Mouse (Mus musculus) forebrain, embryonic 13.5 days (tissue): ENCODE measurements around the gene Acot4. TPM values are rescaled to one million over a fixed set of nuclear protein-coding genes. Genes with fewer than 3 reads are reported as not detected.
A peak's percentile ranks its signal among the peaks of the same experiment; 100 is the strongest.
"Not testable (repeated sequence)": the region's sequence is repeated elsewhere in the genome, so short reads cannot be mapped to it uniquely, and the experiment has no call there.

Experiments
- ATAC-seq: fragments of 200-750 bp; cut with Nextera tagmentation; 2 replicates; pipeline ENCODE4 v1.8.0; 2017
- H3K27ac ChIP-seq: fragments of 300-500 bp; sonication (generic); 2 replicates; pipeline ENCODE4 v1.5.1; 2015; ENCODE audit warnings: inconsistent platforms, mild to moderate bottlenecking, moderate library complexity
- H3K27me3 ChIP-seq: fragments of 300-500 bp; sonication (generic); 2 replicates; pipeline ENCODE4 v1.6.1; 2015; ENCODE audit warnings: mild to moderate bottlenecking, inconsistent platforms
- H3K36me3 ChIP-seq: fragments of 300-500 bp; sonication (generic); 2 replicates; pipeline ENCODE4 v1.6.1; 2015; ENCODE audit warnings: mild to moderate bottlenecking, inconsistent platforms; ENCODE audit not compliant: poor library complexity, severe bottlenecking
- H3K4me1 ChIP-seq: fragments of 300-500 bp; sonication (generic); 2 replicates; pipeline ENCODE4 v1.6.1; 2015; ENCODE audit warnings: inconsistent platforms
- H3K4me2 ChIP-seq: fragments of 300-500 bp; sonication (generic); 2 replicates; pipeline ENCODE4 v1.6.1; 2015; ENCODE audit warnings: inconsistent platforms, mild to moderate bottlenecking, moderate library complexity
- H3K4me3 ChIP-seq: fragments of 300-500 bp; sonication (generic); 2 replicates; pipeline ENCODE4 v1.5.1; 2015; ENCODE audit warnings: mild to moderate bottlenecking, inconsistent platforms
- H3K9ac ChIP-seq: fragments of 300-500 bp; sonication (generic); 2 replicates; pipeline ENCODE4 v1.6.1; 2015; ENCODE audit warnings: mild to moderate bottlenecking, inconsistent platforms
- H3K9me3 ChIP-seq: fragments of 300-500 bp; sonication (generic); replicated peaks from 2 replicates; pipeline ENCODE4 v1.6.1; 2016; ENCODE audit warnings: inconsistent platforms
- WGBS: fragments of 180-500 bp; shearing (Covaris S2); methylation state at CpG from one replicate; pipeline ENCODE4 v1.1.7; 2015; 5-methylcytosine and 5-hydroxymethylcytosine counted together
- polyA plus RNA-seq: library from polyadenylated mRNA; unstranded; fragments of >200 nt; fragmentation: Nextera tagmentation; extraction: Ambion mirVana; gene quantifications from 2 replicates; pipeline ENCODE4 v1.2.1, GENCODE M21; 2015

The Acot4 gene
- polyA plus RNA-seq, 1 experiment from 2014 or later = 0.09 TPM

DNA sequence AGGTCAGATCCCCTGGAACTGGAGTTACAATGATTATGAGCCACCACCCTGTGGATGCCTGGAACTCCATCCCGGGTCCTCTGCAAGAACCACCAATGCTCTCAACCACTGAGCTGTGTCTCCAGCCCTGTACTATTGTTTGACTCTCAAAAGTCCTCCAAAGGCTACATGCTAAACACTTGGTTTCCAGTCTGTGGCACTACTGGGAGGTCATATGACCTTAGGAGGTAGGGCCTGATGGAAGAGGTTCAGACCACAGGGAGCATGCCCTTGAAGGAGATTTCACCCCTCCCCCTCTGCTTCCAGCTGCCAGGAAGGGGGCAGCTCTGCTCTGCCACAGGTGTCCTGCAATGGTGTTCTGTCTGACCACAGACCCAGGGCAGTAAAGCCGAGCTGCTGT lies 4.9 kb upstream of the Acot4 start:
- not testable (repeated sequence) for H3K9ac ChIP-seq

DNA sequence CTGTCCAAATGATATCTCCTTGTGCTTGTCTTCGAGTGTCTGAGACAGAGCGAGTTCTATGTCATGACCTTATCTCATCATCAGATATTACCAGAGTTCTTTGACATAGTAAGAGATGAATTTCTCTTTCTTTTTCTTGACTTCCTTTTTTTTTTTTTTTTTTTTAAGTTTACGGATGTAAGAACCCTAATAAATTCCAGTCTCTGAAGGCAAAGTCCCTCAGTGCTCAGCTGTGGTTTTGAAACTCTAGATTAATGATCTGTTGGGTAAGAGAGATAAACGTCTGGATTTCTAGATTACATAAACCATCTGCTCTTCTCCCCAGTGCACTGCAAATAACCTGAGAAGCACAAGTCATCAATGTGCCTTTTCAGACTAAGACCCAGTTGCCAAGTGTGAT lies 4.1 kb upstream of the Acot4 start:
- H3K4me2 ChIP-seq = no peak overlapping the region
- H3K4me1 ChIP-seq = no peaks in the 10 kb centered on the region
- H3K36me3 ChIP-seq = no peaks in the 10 kb centered on the region
- no peak overlapping the region for H3K9ac ChIP-seq
- ATAC-seq = no peak
- no peaks in the 10 kb centered on the region for H3K9me3 ChIP-seq
- WGBS = 86% methylated on average over 4 of the region's 4 CpGs
- H3K4me3 ChIP-seq = no peak overlapping the region
- H3K27me3 ChIP-seq = no peaks in the 10 kb centered on the region
- no peak overlapping the region for H3K27ac ChIP-seq

More for the DNA sequence above, 4.9 kb upstream of the Acot4 start:
- H3K9me3 ChIP-seq, ATAC-seq, H3K4me1 ChIP-seq, H3K27me3 ChIP-seq, H3K36me3 ChIP-seq, H3K4me2 ChIP-seq, H3K27ac ChIP-seq, H3K4me3 ChIP-seq: not testable (repeated sequence)
- WGBS = 85% methylated on average over 2 of the region's 2 CpGs

DNA sequence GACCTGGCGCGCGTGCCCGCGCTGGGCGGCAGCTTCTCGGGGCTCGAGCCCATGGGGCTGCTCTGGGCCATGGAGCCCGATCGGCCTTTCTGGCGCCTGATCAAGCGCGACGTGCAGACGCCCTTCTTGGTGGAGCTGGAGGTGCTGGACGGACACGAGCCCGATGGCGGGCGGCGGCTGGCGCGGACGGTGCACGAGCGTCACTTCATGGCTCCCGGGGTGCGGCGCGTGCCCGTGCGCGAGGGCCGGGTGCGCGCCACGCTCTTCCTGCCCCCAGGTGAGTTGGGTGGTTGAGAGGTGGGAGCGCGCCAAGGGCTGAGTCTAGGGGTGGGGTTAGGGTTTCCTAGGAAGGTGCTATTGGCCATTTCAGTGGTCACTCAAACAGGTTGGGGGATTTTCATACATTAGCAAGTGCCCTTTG lies 522 bp downstream of the Acot4 start, which contains the start of gene Gm49366:
Gene Gm49366, plus strand, starts transcription at position 245 of the 421 bp plus-strand sequence.
- not testable (repeated sequence) for H3K27ac ChIP-seq, H3K27me3 ChIP-seq, H3K4me1 ChIP-seq, H3K36me3 ChIP-seq, ATAC-seq
- Histone ChIP-seq H3K9ac (peak within 1 kb of the TSS; percentile 53), H3K9me3 (peaks cover 13% of the 10 kb centered on the region), H3K4me2 (peak within 1 kb of the TSS; percentile 62), H3K4me3 (peak within 1 kb of the TSS; percentile 43)
- 3% methylated on average over 39 of the region's 39 CpGs for WGBS

DNA sequence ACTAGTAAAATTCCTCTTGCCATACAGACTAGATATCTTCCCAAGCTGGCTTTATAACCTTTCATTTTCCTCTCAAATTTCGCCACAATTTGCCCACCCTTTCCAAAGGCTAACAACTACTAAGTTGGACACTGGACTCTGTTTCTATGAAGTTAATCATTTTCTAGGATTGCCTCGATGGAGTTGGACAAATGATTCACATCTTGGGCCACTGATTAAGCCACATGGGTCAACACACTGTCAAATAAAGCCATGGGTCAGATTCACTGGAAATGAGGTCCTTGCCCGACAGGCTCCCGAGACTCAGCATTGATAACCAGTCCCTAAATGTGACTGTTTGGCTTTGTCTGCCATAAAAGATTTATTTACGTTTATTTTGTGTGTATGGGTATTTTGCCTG lies 4.1 kb downstream of the Acot4 start:
- whole genome bisulfite sequencing = 94% methylated on average over 5 of the region's 5 CpGs
- Histone ChIP-seq H3K4me1 (no peaks in the 10 kb centered on the region), H3K36me3 (no peaks in the 10 kb centered on the region), H3K27ac (no peak overlapping the region), H3K27me3 (no peaks in the 10 kb centered on the region), H3K4me3 (no peak overlapping the region), H3K9me3 (peaks cover 13% of the 10 kb centered on the region), H3K9ac (no peak overlapping the region), H3K4me2 (no peak overlapping the region)
- ATAC-seq = no peak

DNA sequence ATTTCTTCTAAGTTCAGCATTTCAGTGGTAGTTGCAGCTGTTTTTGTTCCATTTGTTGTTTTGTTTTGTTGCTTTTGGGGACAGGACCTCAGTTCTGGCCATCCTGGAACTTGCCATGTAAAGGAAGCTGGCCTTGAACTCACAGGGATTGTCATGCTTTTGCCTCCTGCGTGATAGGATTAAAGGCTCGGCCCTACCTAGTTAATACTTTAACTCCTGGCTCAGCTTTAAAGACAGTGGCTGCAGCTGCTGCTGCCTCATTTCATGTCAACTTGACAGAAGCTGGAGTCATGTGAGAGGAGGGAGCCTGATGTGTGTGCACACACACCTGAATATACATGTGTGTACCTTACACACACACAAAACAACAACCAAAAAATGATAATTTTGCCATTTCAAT lies 5.9 kb downstream of the Acot4 start:
- no peak overlapping the region for H3K4me2 ChIP-seq
- H3K27me3 ChIP-seq = no peaks in the 10 kb centered on the region
- no peak overlapping the region for H3K4me3 ChIP-seq
- no peak overlapping the region for H3K9ac ChIP-seq
- H3K9me3 ChIP-seq = peaks cover 24% of the 10 kb centered on the region
- H3K27ac ChIP-seq = no peak overlapping the region
- no peaks in the 10 kb centered on the region for H3K36me3 ChIP-seq
- WGBS = 83% methylated on average over 2 of the region's 2 CpGs
- ATAC-seq = no peak
- H3K4me1 ChIP-seq = no peaks in the 10 kb centered on the region

GRCm38 (mm10) chr12:84046906-84047305 lies 8.7 kb downstream of the Acot4 start:
- Histone ChIP-seq H3K9me3 (peaks cover 11% of the 10 kb centered on the region; the same call in 1 of the 2 replicates), H3K27ac (no peak overlapping the region), H3K27me3 (no peaks in the 10 kb centered on the region), H3K4me1 (no peaks in the 10 kb centered on the region), H3K36me3 (no peaks in the 10 kb centered on the region), H3K4me3 (no peak overlapping the region), H3K4me2 (no peak overlapping the region), H3K9ac (no peak overlapping the region)
- 96% methylated on average over 1 of the region's 1 CpGs for WGBS
- no peak for ATAC-seq

DNA sequence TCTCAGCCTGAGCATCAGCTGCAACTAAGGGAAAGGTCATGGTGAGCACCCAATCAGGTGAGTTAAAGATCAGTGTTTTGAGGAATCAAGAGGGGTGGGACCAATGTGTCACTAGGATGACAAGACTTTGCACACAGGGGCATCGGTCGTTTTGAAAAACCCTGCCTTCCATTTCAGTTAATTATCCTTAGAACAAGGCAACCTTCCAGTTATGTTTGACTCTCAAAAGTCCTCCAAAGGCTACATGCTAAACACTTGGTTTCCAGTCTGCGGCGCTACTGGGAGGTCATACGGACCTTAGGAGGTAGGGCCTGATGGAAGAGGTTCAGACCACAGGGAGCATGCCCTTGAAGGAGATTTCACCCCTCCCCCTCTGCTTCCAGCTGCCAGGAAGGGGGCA lies 12.6 kb downstream of the Acot4 start:
- H3K4me2 ChIP-seq, H3K36me3 ChIP-seq, H3K4me1 ChIP-seq, H3K4me3 ChIP-seq, H3K9ac ChIP-seq, ATAC-seq, H3K27ac ChIP-seq: not testable (repeated sequence)
- H3K9me3 ChIP-seq = peaks cover 11% of the 10 kb centered on the region; the same call in 1 of the 2 replicates
- 90% methylated on average over 5 of the region's 5 CpGs for WGBS
- peaks cover 27% of the 10 kb centered on the region for H3K27me3 ChIP-seq

DNA sequence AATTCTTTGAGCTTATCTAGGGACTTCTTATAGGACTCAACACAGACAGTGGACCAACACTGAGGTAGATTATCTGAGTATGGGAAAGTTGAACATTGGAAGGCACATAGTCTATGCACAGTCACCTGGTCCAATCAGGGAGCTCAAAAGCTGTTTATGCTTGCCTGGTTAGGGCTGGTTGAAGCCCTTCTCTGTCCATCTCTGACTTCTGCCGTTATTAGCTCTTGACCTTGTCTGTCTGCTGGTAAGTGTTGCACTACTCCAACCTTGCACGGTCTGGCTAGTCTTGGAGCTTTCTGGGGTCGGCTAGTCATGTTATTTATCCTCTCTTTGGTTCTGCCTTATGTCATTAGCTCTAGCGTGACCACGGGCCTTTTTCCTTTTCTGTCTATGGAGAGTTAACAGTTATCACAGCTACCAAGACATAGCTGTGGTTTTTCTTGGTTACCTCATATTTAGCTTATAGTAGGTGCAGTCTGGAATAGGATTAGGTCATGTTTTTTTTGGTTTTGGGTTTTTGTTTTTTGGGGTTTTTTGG lies 13.8 kb downstream of the Acot4 start, which contains the start of gene Acot3:
Gene Acot3, plus strand, starts transcription at position 208 of the 538 bp plus-strand sequence.
- no peaks in the 10 kb centered on the region for H3K36me3 ChIP-seq
- 92% methylated on average over 5 of the region's 5 CpGs for WGBS
- 0 out of 2 replicates have a peak within 1 kb of the TSS, but pooled peaks have one; percentile 77 for H3K4me2 ChIP-seq

GRCm38 (mm10) chr12:84052609-84053008 lies 14.4 kb downstream of the Acot4 start:
- no peak overlapping the region for H3K4me3 ChIP-seq
- no peaks in the 10 kb centered on the region for H3K36me3 ChIP-seq
- H3K9ac ChIP-seq = no peak overlapping the region
- H3K4me1 ChIP-seq = peaks cover 6% of the 10 kb centered on the region
- no peak for ATAC-seq
- H3K27ac ChIP-seq = no peak overlapping the region
- peaks cover 27% of the 10 kb centered on the region for H3K27me3 ChIP-seq
- peaks cover 8% of the 10 kb centered on the region; the same call in 1 of the 2 replicates for H3K9me3 ChIP-seq
- 85% methylated on average over 7 of the region's 7 CpGs for WGBS
- H3K4me2 ChIP-seq = no peak overlapping the region

More for the DNA sequence above, 13.8 kb downstream of the Acot4 start, which contains the start of gene Acot3:
- Histone ChIP-seq H3K4me3 (no peak within 1 kb of the TSS), H3K9ac (no peak within 1 kb of the TSS), H3K27ac (no peak within 1 kb of the TSS), H3K4me1 (peaks cover 6% of the 10 kb centered on the region), H3K27me3 (peaks cover 27% of the 10 kb centered on the region), H3K9me3 (peaks cover 11% of the 10 kb centered on the region; the same call in 1 of the 2 replicates)
- ATAC-seq = no peak

- Histone ChIP-seq H3K4me3 (peak overlapping the region; percentile 46), H3K36me3 (no peaks in the 10 kb centered on the region), H3K4me1 (peaks cover 6% of the 10 kb centered on the region), H3K9ac (peak overlapping the region; percentile 57), H3K27ac (no peak overlapping the region), H3K27me3 (peaks cover 27% of the 10 kb centered on the region), H3K9me3 (peaks cover 4% of the 10 kb centered on the region; the same call in 1 of the 2 replicates), H3K4me2 (peak overlapping the region; percentile 77)
- 13% methylated on average over 16 of the region's 16 CpGs for WGBS
- ATAC-seq = no peak
These were observed 15.0 kb downstream of the Acot4 start for GRCm38 (mm10) chr12:84053173-84053572.

DNA sequence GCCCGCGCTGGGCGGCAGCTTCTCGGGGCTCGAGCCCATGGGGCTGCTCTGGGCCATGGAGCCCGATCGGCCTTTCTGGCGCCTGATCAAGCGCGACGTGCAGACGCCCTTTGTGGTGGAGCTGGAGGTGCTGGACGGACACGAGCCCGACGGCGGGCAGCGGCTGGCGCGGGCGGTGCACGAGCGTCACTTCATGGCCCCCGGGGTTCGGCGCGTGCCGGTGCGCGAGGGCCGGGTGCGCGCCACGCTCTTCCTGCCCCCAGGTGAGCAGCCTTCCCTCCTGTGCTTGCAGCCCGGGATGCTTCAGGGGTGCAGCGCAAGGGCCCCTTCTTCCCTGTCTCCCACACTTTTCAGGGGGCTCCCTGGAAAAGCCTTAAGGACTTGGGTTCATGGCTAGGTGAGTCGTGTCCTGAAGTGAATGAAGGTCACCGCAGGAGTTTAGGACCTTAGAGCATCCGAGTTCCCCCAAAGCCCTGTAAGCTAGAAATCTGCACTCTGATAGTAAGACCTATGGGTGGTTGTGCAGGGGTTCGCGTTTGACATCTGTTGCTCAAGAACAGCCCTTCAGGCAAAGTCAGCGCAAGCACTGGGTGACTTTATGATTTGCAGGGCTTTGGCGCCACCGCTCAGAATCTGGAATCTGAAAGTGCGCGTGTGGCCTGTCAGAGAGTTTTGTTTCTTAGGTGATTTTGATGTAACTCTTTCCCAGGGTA lies 15.7 kb downstream of the Acot4 start:
- Histone ChIP-seq H3K9ac (peak overlapping the region; percentile 57), H3K27ac (no peak overlapping the region), H3K9me3 (no peaks in the 10 kb centered on the region), H3K36me3 (no peaks in the 10 kb centered on the region), H3K4me3 (peak overlapping the region; percentile 46), H3K27me3 (peaks cover 27% of the 10 kb centered on the region), H3K4me2 (peak overlapping the region; percentile 77), H3K4me1 (peaks cover 6% of the 10 kb centered on the region)
- no peak for ATAC-seq
- WGBS = 3% methylated on average over 39 of the region's 46 CpGs

- no peaks in the 10 kb centered on the region; the same call in 1 of the 2 replicates for H3K27me3 ChIP-seq
- no peak overlapping the region for H3K9ac ChIP-seq
- no peak for ATAC-seq
- no peaks in the 10 kb centered on the region for H3K36me3 ChIP-seq
- H3K4me1 ChIP-seq = no peaks in the 10 kb centered on the region
- no peak overlapping the region for H3K27ac ChIP-seq
- no peak overlapping the region for H3K4me2 ChIP-seq
- 43% methylated on average over 2 of the region's 2 CpGs for WGBS
- no peak overlapping the region for H3K4me3 ChIP-seq
- H3K9me3 ChIP-seq = peaks cover 6% of the 10 kb centered on the region; the same call in 1 of the 2 replicates
These were observed 22.8 kb downstream of the Acot4 start for GRCm38 (mm10) chr12:84060946-84061345.
